Mouse (Mus musculus) lung, embryonic 14.5 days (tissue): ENCODE measurements at regions not wholly inside any gene's neighbourhood (a gene's known extent, or its start where the extent isn't known, plus 50 kb on each side); places are given as distances from the start of the nearest gene placed in this dataset.
A peak's percentile ranks its signal among the peaks of the same experiment; 100 is the strongest.

Experiments used
- ATAC-seq: fragments of 200-750 bp; cut with Nextera tagmentation; 2 replicates; pipeline ENCODE4 v1.8.0; 2017; ENCODE audit warnings: mild to moderate bottlenecking, moderate TSS enrichment, moderate library complexity; ENCODE audit not compliant: insufficient read depth
- DNase-seq: peaks from one replicate; pipeline ENCODE4 v3.0.0-alpha.2; 2015
- H3K27ac ChIP-seq: fragments of 300-500 bp; sonication (generic); 2 replicates; pipeline ENCODE4 v1.5.1; 2014; ENCODE audit warnings: low read depth, mild to moderate bottlenecking, moderate library complexity
- H3K27me3 ChIP-seq: fragments of 300-500 bp; sonication (generic); 2 replicates; pipeline ENCODE4 v1.6.1; 2014; ENCODE audit warnings: low read length, control low read depth; ENCODE audit not compliant: insufficient read depth
- H3K36me3 ChIP-seq: fragments of 300-500 bp; sonication (generic); 2 replicates; pipeline ENCODE4 v1.6.1; 2014; ENCODE audit warnings: control low read depth; ENCODE audit not compliant: insufficient read depth
- H3K4me1 ChIP-seq: fragments of 300-500 bp; sonication (generic); 2 replicates; pipeline ENCODE4 v1.6.1; 2014; ENCODE audit warnings: antibody characterized with exemption, control low read depth; ENCODE audit not compliant: insufficient read depth
- H3K4me2 ChIP-seq: fragments of 300-500 bp; sonication (generic); 2 replicates; pipeline ENCODE4 v1.6.1; 2014; ENCODE audit warnings: mild to moderate bottlenecking
- H3K4me3 ChIP-seq: fragments of 300-500 bp; sonication (generic); 2 replicates; pipeline ENCODE4 v1.5.1; 2014; ENCODE audit warnings: low read depth, low read length
- H3K9ac ChIP-seq: fragments of 300-500 bp; sonication (generic); 2 replicates; pipeline ENCODE4 v1.6.1; 2014
- H3K9me3 ChIP-seq: fragments of 300-500 bp; sonication (generic); 2 replicates; pipeline ENCODE4 v1.6.1; 2016; ENCODE audit warnings: low read depth, low read length, control low read depth
- CTCF ChIP-seq: IDR thresholded peaks from 2 replicates; pipeline ENCODE4 v1.5.1; 2016; ENCODE audit warnings: antibody characterized with exemption, low read depth
- WGBS: fragments of 180-500 bp; shearing (Covaris S2); extraction: QIAGEN DNeasy Blood & Tissue Kit; methylation state at CpG from one replicate; pipeline ENCODE4 v1.1.7; 2014; 5-methylcytosine and 5-hydroxymethylcytosine counted together

DNA sequence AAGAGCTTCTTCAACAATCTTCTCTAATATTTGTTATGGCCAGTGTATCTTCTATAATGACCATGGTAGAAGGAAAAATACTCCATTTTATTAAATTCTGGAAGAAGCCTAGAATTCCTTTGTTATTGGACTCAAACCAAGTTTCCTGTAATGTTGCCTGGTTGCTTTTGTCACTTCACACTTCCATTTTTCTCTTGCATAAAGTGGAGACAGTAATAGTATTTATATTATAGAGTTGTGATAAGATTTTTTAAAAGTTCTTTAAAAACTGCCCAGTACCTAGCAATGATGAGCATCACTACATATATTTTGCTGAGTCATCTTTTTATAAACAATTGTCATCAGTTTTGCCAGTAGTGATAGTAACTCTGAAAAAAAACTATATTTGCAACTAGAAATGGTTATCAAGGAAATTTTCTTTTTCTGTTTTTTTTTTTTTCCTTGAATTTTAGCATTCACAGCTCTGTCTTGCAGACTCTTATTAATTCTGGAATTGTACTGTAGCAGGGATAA lies 415.2 kb upstream of the Aga start:
- peak; percentile 84; the same call in 1 of the 2 replicates for ATAC-seq
- no peaks in the 10 kb centered on the region for H3K36me3 ChIP-seq
- H3K4me2 ChIP-seq, result no peak overlapping the region
- no peaks in the 10 kb centered on the region for H3K4me1 ChIP-seq
- peak; percentile 85 for DNase-seq
- no peak for TF ChIP-seq CTCF
- H3K27me3 ChIP-seq, result no peaks in the 10 kb centered on the region
- no peak overlapping the region for H3K9ac ChIP-seq
- no peaks in the 10 kb centered on the region for H3K9me3 ChIP-seq
- no peak overlapping the region for H3K27ac ChIP-seq
- no peak overlapping the region for H3K4me3 ChIP-seq

DNA sequence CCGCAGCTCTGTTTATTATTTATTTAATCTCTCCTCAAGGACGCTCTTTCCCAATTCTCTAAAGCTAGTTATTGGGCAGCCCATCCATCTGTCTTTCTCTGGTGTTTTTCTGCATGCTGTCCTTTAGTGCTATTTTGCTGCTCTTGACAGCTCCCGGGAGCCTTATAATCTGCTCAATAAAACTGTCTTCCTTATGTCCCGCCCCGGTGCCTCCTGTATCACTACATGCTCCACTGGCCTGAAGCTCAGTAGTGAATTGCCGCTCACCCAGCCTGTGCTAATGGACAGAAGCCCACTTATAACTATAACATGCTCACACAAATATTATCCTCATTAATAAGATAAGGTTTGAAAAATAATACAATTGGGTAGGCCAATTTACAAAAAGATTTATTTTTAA lies 371.5 kb upstream of the Aga start:
- Histone ChIP-seq H3K9ac (no peak overlapping the region), H3K4me3 (no peak overlapping the region), H3K27ac (no peak overlapping the region), H3K4me1 (no peaks in the 10 kb centered on the region), H3K9me3 (no peaks in the 10 kb centered on the region), H3K4me2 (no peak overlapping the region), H3K36me3 (no peaks in the 10 kb centered on the region), H3K27me3 (no peaks in the 10 kb centered on the region)
- ATAC-seq (no peak), DNase-seq (peak; percentile 7)
- no peak for TF ChIP-seq CTCF
- 54% methylated on average over 6 of the region's 6 CpGs for WGBS

DNA sequence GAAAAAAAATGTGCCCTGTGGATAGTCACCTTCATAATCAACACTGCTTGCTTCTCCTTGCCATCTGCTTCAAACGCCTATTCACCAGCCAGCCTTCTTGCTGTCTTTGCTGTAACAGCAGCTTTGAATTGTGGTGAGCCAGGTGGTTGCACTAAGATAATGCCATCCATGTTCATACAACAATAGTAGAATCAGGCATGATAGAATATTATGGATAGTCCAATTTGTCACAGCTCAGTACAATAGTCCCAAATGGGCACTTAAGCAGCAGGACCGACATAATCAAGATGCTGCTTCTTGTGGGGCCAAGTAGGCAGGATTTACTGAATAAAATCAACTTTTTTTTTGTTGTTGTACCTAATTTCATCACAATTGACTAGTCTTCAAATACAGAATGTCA lies 362.6 kb upstream of the Aga start:
- no peak overlapping the region for H3K4me2 ChIP-seq
- DNase-seq (no peak), ATAC-seq (no peak)
- 85% methylated on average over 2 of the region's 2 CpGs for WGBS
- H3K27me3 ChIP-seq, result no peaks in the 10 kb centered on the region
- H3K27ac ChIP-seq, result no peak overlapping the region
- H3K9ac ChIP-seq, result no peak overlapping the region
- no peaks in the 10 kb centered on the region for H3K9me3 ChIP-seq
- TF ChIP-seq CTCF, result no peak
- no peaks in the 10 kb centered on the region for H3K36me3 ChIP-seq
- H3K4me1 ChIP-seq, result no peaks in the 10 kb centered on the region
- H3K4me3 ChIP-seq, result no peak overlapping the region

DNA sequence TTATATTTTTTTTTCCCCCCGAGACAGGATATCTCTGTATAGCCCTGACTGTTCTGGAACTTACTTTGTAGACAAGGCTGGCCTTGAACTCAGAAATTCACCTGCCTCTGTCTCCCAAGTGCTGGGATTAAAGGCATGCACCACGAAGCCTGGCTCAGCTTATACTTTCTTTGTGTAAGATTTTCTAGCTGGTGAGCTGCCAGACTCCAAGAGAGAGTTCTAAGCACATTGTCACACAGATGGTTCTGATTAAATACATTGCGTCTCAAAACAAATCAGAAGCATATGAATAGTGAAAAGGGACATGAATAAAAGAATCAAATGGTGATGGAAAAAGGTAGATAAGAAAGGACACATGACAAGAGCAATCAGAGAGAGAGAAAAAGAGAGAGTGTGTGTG lies 347.5 kb upstream of the Aga start:
- DNase-seq (no peak), ATAC-seq (no peak)
- Histone ChIP-seq H3K27me3 (no peaks in the 10 kb centered on the region), H3K27ac (no peak overlapping the region), H3K9me3 (no peaks in the 10 kb centered on the region), H3K4me1 (no peaks in the 10 kb centered on the region), H3K4me3 (no peak overlapping the region), H3K36me3 (no peaks in the 10 kb centered on the region), H3K4me2 (no peak overlapping the region), H3K9ac (no peak overlapping the region)
- 48% methylated on average over 3 of the region's 3 CpGs for whole genome bisulfite sequencing
- TF ChIP-seq CTCF, result no peak

DNA sequence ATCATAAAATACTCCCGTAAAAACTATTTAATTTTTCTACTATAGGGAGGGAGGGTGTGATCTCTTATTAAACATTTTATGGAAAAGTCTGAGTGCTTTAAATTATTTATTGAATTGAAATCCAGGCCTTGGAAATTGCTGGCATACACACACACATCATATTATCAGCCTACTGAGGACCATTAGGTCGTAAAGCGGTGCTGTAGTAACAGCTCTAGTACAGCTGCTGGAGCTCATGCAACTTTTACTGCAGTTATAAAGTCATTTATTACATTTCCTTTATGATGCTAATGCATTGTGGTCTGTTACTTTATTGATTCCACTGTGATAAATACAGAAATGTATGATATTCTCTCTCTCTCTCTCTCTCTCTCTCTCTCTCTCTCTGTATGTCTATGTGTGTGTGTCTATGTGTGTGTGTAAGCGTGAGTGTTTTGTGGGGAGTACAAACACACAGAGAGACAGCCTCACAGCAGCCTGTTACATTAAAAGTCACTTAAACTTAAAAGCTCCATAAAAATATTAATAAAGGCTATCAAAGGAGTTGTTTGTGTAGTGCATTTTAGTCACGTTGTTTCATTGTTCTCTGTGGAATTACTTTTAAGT lies 339.7 kb upstream of the Aga start:
- no peak overlapping the region for H3K4me3 ChIP-seq
- no peak for TF ChIP-seq CTCF
- H3K4me2 ChIP-seq, result no peak overlapping the region
- DNase-seq, result no peak
- H3K4me1 ChIP-seq, result no peaks in the 10 kb centered on the region
- no peaks in the 10 kb centered on the region for H3K27me3 ChIP-seq
- no peak overlapping the region for H3K27ac ChIP-seq
- 82% methylated on average over 5 of the region's 5 CpGs for WGBS
- no peaks in the 10 kb centered on the region for H3K9me3 ChIP-seq
- H3K9ac ChIP-seq, result no peak overlapping the region
- no peak for ATAC-seq
- no peaks in the 10 kb centered on the region for H3K36me3 ChIP-seq

DNA sequence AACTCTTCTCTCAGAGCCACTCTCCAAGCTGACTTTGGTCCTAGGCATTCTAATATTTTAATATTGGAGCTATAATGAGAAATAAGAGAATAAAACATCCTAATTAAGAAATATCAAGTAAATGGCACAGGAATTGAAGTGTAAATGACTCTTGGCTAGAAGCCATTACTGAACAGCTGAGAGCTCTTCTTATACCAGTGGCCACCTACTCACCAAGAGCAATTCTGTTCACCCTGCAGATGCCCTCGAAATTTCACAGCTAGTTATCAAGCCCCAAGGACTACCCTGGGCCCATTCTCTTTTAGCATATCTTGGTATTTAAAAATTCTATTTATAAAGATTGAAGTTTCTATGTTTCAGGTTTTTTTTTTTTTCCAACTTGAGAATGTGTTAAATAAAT lies 319.0 kb upstream of the Aga start:
- DNase-seq, result no peak
- 58% methylated on average over 1 of the region's 1 CpGs for WGBS
- H3K27ac ChIP-seq, result no peak overlapping the region
- no peaks in the 10 kb centered on the region for H3K27me3 ChIP-seq
- H3K4me1 ChIP-seq, result no peaks in the 10 kb centered on the region
- H3K36me3 ChIP-seq, result no peaks in the 10 kb centered on the region
- no peak overlapping the region for H3K4me2 ChIP-seq
- no peak for ATAC-seq
- no peak overlapping the region for H3K4me3 ChIP-seq
- no peak for TF ChIP-seq CTCF
- H3K9ac ChIP-seq, result no peak overlapping the region
- H3K9me3 ChIP-seq, result no peaks in the 10 kb centered on the region

DNA sequence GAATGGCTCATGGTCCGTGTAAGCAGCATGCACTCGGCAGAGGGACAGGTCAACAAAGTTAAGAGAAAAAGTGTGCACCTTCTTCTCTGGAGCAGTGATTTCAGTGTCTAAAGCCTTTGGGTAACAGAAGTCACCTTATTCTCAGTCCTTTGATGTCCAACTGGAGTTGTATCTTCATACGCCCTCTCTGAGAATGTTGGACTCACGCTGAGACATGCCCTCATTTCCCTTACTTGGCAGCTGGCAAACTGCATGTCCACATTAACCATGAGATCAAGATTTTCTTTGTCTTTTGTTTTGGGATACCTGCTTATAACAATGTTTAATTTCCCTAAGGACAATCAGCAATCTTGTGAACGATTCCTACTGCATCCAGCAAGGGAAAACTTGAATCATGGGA lies 289.3 kb upstream of the Aga start:
- no peak overlapping the region for H3K4me3 ChIP-seq
- 79% methylated on average over 5 of the region's 5 CpGs for WGBS

More for the DNA sequence above, 289.3 kb upstream of the Aga start:
- Histone ChIP-seq H3K9me3 (no peaks in the 10 kb centered on the region), H3K9ac (no peak overlapping the region), H3K4me2 (no peak overlapping the region), H3K27me3 (no peaks in the 10 kb centered on the region), H3K27ac (no peak overlapping the region), H3K4me1 (no peaks in the 10 kb centered on the region), H3K36me3 (no peaks in the 10 kb centered on the region)
- DNase-seq (no peak), ATAC-seq (no peak)
- no peak for TF ChIP-seq CTCF
